Mouse (Mus musculus) cerebellum, adult 9-11 months (tissue): ENCODE results near the gene Srgap1.
"Not testable (repeated sequence)": the region's sequence is repeated elsewhere in the genome, so short reads cannot be mapped to it uniquely, and the experiment has no call there.

Source experiments
- DNase-seq: peaks from one replicate; pipeline ENCODE4 v3.0.0; 2022

Gene Srgap1

GRCm38 (mm10) chr10:121806806-121807205, 240.3 kb downstream of the Srgap1 start:
- no peak for DNase-seq

- no peak for DNase-seq
Measured at GRCm38 (mm10) chr10:121805933-121806341, 241.2 kb downstream of the Srgap1 start.

DNA sequence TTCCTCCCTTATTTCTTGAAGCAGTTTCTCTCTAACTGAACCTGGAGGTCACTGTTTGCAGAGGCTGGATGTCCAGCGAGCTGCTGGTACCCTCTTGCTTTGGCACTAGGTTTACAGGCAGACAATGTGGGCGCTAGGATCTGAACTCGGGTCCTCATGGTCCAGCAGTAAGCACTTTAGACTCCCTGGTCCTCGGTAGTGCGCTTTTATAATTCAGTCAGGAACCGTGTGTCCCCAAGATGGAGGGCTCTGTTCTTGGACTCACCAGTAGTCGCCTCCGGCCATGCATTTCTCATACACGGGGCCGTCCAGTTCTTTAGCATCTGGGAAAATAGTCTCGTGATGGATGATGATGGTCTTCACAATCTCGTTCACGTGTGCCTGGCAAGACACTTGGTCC, 242.6 kb downstream of the Srgap1 start:
- no peak for DNase-seq

DNA sequence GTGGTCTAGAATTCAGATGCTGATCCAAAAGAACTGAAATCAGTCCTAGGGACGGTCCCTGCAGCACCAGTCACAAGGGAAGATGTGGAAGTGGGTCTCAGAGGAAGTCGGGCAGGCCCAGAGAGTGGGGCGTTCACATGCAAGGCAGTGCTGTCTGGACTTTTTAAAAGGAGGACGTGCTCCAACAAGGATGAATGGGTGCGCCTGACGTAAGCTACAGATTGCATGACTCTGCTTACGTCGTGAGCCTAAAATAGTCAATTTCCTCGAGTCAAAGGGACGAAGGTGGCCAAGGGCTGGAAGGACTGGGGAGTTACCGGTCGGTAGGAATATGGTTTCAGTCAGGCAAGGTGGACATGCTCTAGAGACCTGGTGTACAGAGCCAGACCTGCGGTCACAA, 247.1 kb downstream of the Srgap1 start:
- no peak for DNase-seq

DNA sequence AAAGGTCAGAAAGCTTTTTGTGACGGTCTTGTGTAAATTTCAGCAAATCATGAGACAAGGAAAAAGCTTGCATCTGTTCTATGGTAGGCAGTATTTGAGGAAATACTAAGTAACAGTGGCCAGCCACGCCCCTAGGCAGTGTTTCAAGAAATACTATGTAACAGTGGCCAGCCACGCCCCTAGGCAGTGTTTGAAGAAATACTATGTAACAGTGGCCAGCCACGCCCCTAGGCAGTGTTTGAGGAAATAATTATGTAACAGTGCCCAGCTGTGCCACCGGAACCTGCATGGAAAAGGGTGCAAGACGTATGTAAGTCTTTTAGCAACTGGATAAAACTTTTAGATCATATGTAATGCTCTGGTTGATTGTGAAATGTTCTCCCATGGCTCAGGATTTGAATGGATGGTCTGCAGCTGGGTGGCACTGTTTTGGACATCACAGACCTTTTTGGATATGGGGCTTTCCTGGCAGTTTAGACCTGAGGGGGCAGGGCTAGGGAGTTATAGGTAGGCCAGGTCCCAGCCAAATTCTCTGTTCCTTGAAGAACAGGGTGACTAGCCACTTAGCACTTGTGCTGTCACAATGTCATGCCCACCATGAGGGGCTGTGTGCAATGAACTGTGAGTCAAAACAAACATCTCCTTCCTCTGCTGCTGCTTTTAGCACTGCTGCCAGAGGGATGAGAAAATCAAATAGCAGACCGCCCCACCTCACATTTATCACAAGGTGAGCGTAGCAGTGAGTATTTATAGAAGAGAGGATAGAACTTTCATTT, 250.9 kb downstream of the Srgap1 start:
- DNase-seq: no peak

DNA sequence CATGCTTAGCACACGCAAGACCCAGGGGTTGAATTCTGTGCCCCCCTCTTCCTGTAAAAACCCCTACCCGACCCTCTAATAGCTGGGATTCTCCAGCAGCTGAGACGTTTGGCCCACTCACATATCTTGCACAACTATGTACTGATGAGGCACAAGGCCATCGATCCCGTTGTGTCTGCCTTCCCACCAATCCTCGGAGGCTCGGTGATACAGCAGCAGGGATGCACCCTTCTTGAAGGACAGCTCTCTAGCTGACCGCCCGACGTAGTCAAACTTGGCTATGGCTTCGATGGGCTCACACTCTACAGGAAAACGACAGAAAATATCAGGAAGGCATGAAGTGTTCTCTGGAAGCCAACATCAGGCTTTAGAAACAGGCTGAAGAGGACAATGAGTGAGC, 252.6 kb downstream of the Srgap1 start:
- no peak for DNase-seq

DNA sequence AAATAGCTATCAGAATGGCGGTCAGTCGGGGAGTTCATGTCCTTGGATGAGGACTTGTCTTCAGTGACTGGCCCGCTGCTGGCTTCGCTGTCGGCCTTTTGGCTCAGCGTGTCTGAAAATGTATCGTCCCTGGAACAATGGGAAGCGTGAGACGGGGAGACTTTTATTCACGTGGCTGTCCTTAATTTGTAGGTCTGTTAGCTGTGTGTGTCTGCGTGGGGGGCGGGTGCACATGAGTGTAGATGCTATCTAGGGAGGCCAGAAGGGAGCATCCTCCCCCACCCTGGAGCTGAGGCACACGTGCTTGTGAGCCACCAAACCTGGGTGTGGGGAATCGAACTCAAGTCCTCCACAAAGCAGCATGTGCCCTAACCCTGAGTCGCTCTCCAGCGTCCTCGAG, 254.5 kb downstream of the Srgap1 start:
- no peak for DNase-seq

DNA sequence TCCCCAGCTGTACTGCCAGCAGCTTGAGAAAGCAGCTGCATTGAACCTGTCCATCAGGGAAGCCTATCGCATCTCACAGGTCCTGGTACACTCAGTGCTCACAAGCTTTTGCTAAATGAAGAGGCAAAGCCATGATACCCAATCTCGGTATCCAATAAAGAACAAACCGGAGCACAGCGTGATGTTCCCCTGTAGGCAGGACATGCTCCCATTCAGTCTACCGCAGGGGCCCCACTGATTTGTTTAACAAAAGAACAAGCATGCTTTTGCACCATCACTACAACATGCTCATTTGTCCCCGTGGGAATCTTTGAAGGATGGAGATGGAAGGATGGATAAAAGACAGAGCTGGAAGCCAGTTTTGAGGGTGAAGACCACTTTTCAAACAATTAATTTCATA, 257.0 kb downstream of the Srgap1 start:
- DNase-seq: no peak

GRCm38 (mm10) chr10:121788536-121788935, 258.6 kb downstream of the Srgap1 start:
- DNase-seq: no peak

GRCm38 (mm10) chr10:121781159-121781558, 266.0 kb downstream of the Srgap1 start:
- DNase-seq: no peak

- DNase-seq: no peak
Measured at GRCm38 (mm10) chr10:121775990-121776389, 271.1 kb downstream of the Srgap1 start.

DNA sequence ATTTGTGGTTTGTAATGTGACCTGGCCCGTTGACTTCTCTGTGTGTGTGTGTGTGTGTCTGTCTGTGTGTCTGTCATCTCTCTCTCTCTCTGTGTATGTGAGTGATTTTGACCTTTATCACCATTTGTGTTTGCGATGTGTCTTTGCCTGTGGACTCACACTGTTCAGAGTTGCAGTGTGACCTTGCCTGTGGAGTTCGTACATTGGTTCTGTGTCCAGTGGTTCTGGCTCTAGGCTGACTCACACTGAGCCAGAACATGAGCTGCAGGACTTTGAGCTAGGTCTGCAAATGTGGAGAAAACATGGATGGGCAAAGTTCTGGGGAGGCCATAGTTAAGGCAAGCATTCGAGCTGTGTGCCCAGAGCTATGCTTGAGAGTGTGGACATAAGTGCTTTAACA, 273.3 kb downstream of the Srgap1 start:
- DNase-seq: no peak

DNA sequence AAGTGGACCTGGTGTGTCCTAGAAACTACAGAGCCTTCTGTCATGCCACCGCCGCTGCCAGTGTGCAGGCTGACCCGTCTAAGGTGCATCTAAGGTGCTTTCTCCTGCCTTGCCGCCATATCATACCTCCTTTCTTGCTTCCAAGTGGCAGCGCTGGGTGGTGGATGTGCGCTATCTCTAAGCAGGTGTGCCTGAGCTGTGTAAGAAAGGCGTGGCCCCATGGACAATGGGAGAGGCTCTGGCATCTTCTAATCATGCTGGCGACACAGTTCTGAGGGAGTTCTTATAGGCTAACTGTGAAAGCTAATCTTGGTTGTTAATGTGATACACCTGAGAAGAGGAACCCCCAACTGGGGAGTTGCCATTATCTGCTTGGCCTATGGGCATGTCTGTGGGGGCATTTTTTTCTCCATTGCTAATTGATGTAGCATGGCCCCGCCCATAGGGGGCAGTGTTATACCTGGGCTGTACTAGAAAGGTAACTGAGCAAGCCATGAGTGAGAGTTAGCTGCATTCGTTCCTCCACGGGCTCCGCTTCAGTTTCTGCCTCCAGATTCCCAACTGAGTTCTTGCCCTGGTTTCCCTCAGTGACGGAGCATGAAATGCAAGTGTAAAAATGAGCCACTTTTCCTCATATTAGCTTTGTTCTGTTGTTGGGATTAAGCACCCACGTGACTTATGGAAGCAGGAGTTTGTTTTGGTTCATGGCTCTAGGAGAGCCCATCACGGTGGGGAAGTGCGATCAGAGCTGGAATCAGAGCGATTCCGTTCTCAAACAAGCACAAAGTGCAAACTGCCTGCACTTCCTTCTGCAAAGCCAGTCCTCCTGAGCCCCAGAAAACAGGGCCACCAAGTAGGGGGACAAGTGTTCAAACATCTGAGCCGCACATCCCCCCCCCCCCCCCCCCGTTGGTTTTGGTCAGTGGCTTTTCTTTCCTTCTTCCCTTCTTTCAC, 276.2 kb downstream of the Srgap1 start:
- DNase-seq: no peak

GRCm38 (mm10) chr10:121769711-121770110, 277.4 kb downstream of the Srgap1 start:
- DNase-seq: no peak

- DNase-seq: not testable (repeated sequence)
Measured at GRCm38 (mm10) chr10:121767295-121767694, 279.8 kb downstream of the Srgap1 start.

GRCm38 (mm10) chr10:121765174-121766057, 281.7 kb downstream of the Srgap1 start:
- DNase-seq: no peak

DNA sequence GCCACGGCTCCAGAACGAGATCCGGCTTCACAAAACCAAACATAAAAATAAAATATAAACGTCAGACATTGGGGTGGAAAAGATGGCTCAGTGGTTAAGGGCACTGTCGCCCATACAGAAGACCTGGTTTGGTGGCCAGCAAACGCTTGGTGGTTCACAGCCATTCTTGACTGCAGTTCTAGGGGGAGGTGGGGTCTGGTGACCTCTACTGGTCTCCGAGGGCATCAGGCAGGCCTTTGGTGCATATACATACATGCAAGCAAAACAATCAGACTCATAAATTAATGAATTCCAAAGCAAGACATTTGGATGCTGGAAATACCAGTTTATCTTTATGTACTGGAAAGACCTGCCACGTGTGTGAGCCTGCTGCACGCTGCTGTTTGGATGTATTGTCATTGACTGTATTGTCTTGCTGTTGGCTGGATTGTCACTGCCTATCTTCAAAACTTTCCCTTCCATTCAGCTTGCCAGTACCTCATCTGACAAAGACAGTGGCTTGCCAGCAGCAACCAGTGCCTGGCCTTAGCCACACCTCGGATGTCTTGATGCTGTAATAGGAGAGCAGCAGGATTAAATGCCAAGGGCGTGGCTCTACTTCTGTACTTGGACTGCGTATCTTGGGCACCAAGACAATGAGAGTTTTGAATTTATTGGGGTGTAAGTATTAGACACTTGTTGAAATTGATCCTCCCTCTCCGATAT, 282.5 kb downstream of the Srgap1 start:
- no peak for DNase-seq

- no peak for DNase-seq
Measured at GRCm38 (mm10) chr10:121763191-121763590, 283.9 kb downstream of the Srgap1 start.

DNA sequence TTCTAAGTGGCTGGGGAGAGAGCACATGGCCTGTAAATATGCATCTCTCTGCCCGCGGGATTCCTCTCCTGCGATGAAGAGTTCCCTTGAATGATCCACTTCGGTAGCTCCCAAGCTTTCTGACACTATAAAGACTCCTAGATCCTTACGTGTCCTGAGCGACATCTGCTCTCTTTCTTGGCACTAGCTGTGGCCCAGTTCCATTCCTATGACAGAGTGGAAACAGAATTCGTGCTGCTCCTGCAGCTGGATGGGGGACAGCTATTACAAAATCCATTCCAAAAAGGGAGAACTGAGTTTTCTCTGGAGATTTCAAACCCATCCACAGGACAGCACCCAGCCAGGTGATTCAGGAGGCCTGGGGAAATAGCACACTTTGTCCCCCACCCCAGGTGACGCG, 285.0 kb downstream of the Srgap1 start:
- DNase-seq: no peak

DNA sequence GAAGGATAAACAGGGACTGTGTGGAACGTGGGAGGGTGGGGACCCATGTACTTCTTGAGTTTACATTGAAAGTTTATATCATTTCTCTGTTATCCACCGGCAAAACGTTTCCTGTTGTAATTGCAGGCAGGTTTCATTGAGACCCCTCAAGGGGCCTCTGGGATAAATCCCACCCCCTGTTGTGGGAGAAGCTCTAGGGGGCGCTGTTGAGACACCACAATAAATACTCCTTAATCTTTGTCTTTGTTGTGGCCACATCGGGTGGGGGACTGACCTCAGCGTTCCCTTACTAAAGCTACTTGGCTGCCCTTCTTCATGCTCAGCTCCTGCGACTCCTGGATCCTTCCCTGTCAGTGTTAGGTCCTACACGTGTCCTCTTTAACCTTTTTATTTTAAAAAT, 288.0 kb downstream of the Srgap1 start:
- DNase-seq: no peak

- no peak for DNase-seq
Measured at GRCm38 (mm10) chr10:121756677-121757076, 290.4 kb downstream of the Srgap1 start.

- DNase-seq: no peak
Measured at GRCm38 (mm10) chr10:121755822-121756221, 291.3 kb downstream of the Srgap1 start.
